Comparison of ENCODE assay signal across 8 mouse cellular contexts in the genomic region with DNA sequence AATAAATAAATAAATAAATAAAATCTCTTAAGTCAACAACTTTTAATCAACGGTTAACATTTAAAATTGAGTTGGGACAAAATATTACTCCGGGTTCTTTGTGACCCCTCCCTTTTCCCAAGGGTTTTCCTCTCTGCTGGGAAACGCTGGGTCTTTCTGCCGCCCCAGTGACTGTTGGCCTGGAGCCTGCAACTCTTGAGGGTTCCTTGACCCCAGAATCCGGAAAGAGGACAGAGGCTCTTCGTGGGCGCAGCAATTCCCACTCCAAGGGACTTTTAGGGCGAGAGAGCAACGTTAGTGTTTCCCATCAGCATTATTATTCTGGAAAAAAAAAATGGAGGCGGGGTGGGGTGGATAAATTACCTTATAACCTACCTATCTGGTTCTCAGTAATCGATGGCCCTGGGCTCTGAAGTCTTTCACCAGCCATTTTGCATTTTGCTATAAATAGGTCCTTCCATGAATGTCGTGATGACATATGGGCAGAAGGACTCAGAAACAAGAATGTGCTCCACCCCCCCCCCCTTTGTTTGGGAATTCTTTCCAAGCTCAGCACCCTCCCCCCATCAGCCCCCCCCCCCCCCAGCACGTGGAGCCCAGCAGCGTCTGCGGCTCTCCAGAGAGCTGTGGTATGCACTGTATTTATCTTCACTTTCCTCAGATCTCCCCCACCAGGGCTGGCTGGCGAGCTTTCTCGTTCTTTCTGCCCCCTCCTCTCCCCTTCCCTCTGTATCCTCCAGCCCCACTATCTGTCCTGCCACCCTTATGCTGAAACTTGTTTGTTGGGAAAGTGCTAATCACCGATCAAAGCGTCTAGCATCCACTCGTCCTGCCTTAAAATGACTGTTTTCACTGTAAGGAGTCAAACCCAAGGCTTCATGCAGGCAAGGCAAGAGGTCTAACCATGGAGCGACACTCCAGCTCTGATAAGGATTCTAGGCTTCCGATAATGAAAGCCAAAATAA. TPM values are rescaled to one million over a fixed set of nuclear protein-coding genes. Genes with fewer than 3 reads are reported as not detected.
DNase-seq lines count a peak whose midpoint lies in the region; ATAC-seq lines count a peak whose summit lies in the region.

No protein-coding gene starts in this region.

- H3K4me2 ChIP-seq in hindbrain, embryonic 14.5 days (replicated peaks): peak overlapping the region; percentile 51
- peak overlapping the region; percentile 82 for H3K4me2 ChIP-seq in liver, embryonic 11.5 days
- peak overlapping the region; percentile 57 for H3K4me2 ChIP-seq in neural tube, embryonic 12.5 days (replicated peaks)

- peak overlapping the region; percentile 69 for H3K4me3 ChIP-seq in megakaryocyte, embryonic 14.5 days (replicated peaks)
- H3K4me3 ChIP-seq in erythroblast, embryonic 14.5 days (replicated peaks): peak overlapping the region; percentile 59
- 0 out of 2 replicates have a peak overlapping the region, but pooled peaks have one; percentile 4 for H3K4me3 ChIP-seq in hindbrain, embryonic 14.5 days (replicated peaks; ENCODE audit: low read length)
- H3K4me3 ChIP-seq in liver, embryonic 11.5 days (ENCODE audit: low read depth, low read length): peak overlapping the region; percentile 40
- H3K4me3 ChIP-seq in neural tube, embryonic 12.5 days: peak overlapping the region; percentile 5; the same call in 1 of the 2 replicates

- H3K27ac ChIP-seq in hindbrain, embryonic 14.5 days: no peak overlapping the region
- peak overlapping the region; percentile 97 for H3K27ac ChIP-seq in liver, embryonic 11.5 days (ENCODE audit: low read depth, low read length)
- H3K27ac ChIP-seq in neural tube, embryonic 12.5 days: no peak overlapping the region

- peaks cover 9% of the 10 kb centered on the region for H3K27me3 ChIP-seq in megakaryocyte, embryonic 14.5 days (replicated peaks)
- no peaks in the 10 kb centered on the region for H3K27me3 ChIP-seq in erythroblast, embryonic 14.5 days (ENCODE audit: control insufficient read depth)
- no peaks in the 10 kb centered on the region for H3K27me3 ChIP-seq in hindbrain, embryonic 14.5 days (ENCODE audit: control insufficient read depth, insufficient read depth, low read length)
- no peaks in the 10 kb centered on the region for H3K27me3 ChIP-seq in liver, embryonic 11.5 days (replicated peaks; ENCODE audit: control insufficient read depth, insufficient read depth, low read length)
- no peaks in the 10 kb centered on the region for H3K27me3 ChIP-seq in neural tube, embryonic 12.5 days (replicated peaks)

- H3K9me3 ChIP-seq in megakaryocyte, embryonic 14.5 days: peaks cover 3% of the 10 kb centered on the region; the same call in 1 of the 2 replicates
- H3K9me3 ChIP-seq in erythroblast, embryonic 14.5 days (ENCODE audit: control insufficient read depth, low read length): peaks cover 3% of the 10 kb centered on the region
- no peaks in the 10 kb centered on the region for H3K9me3 ChIP-seq in hindbrain, embryonic 14.5 days (ENCODE audit: control insufficient read depth, low read length)
- no peaks in the 10 kb centered on the region for H3K9me3 ChIP-seq in liver, embryonic 11.5 days (ENCODE audit: control insufficient read depth, low read length)
- no peaks in the 10 kb centered on the region for H3K9me3 ChIP-seq in neural tube, embryonic 12.5 days

- 11% methylated on average over 20 of the region's 22 CpGs for WGBS in hindbrain, embryonic 14.5 days
- WGBS in liver, embryonic 11.5 days: 3% methylated on average over 20 of the region's 22 CpGs
- WGBS in neural tube, embryonic 12.5 days: 12% methylated on average over 22 of the region's 22 CpGs

- DNase-seq in hindbrain, embryonic 14.5 days (ENCODE audit: low spot score): no peak
- peak; percentile 71 for DNase-seq in liver, embryonic 11.5 days (ENCODE audit: low spot score)
- DNase-seq in urinary bladder, adult 2 months (ENCODE audit: low spot score): no peak
- DNase-seq in natural killer cell, adult 2 months (ENCODE audit: low spot score in 2 of 2): no peak

- no peak for ATAC-seq in megakaryocyte, adult 5-6 weeks (ENCODE audit: poor library complexity, severe bottlenecking)
- peak; percentile 53; the same call in 1 of the 2 replicates for ATAC-seq in hindbrain, embryonic 14.5 days (ENCODE audit: low FRiP score)
- ATAC-seq in liver, embryonic 11.5 days (replicated peaks; ENCODE audit: low FRiP score): peak; percentile 47
- ATAC-seq in neural tube, embryonic 12.5 days (ENCODE audit: low FRiP score, low read depth): peak; percentile 55; the same call in 1 of the 2 replicates

- no peaks in the 10 kb centered on the region for H3K36me3 ChIP-seq in megakaryocyte, embryonic 14.5 days (replicated peaks; ENCODE audit: low read length)
- peaks cover 38% of the 10 kb centered on the region for H3K36me3 ChIP-seq in erythroblast, embryonic 14.5 days (ENCODE audit: control insufficient read depth)
- H3K36me3 ChIP-seq in hindbrain, embryonic 14.5 days (replicated peaks; ENCODE audit: control insufficient read depth, insufficient read depth): no peaks in the 10 kb centered on the region
- H3K36me3 ChIP-seq in liver, embryonic 11.5 days (ENCODE audit: control insufficient read depth, insufficient read depth, low read length): no peaks in the 10 kb centered on the region
- no peaks in the 10 kb centered on the region for H3K36me3 ChIP-seq in neural tube, embryonic 12.5 days

- H3K4me1 ChIP-seq in megakaryocyte, embryonic 14.5 days: peaks cover 24% of the 10 kb centered on the region
- H3K4me1 ChIP-seq in erythroblast, embryonic 14.5 days (ENCODE audit: control insufficient read depth): peaks cover 92% of the 10 kb centered on the region
- peaks cover 9% of the 10 kb centered on the region for H3K4me1 ChIP-seq in hindbrain, embryonic 14.5 days (replicated peaks; ENCODE audit: control insufficient read depth, insufficient read depth, low read length)
- H3K4me1 ChIP-seq in liver, embryonic 11.5 days (replicated peaks; ENCODE audit: control insufficient read depth, insufficient read depth, low read length): peaks cover 21% of the 10 kb centered on the region
- peaks cover 15% of the 10 kb centered on the region for H3K4me1 ChIP-seq in neural tube, embryonic 12.5 days

- no peak overlapping the region; the same call in 1 of the 2 replicates for H3K9ac ChIP-seq in hindbrain, embryonic 14.5 days
- peak overlapping the region; percentile 65 for H3K9ac ChIP-seq in liver, embryonic 11.5 days (ENCODE audit: low read depth, low read length)
- 0 out of 2 replicates have a peak overlapping the region, but pooled peaks have one; percentile 29 for H3K9ac ChIP-seq in neural tube, embryonic 12.5 days

RNA-seq across cellular contexts. Expression of a gene that starts 32.6 kb away (rescaled TPM):
- not detected in 2 replicates for polyA plus RNA-seq in megakaryocyte, embryonic 14.5 days (2012; ENCODE audit: insufficient read depth, low replicate concordance)
- 0.11 TPM in 1 of 2 replicates, not detected in the other for total RNA-seq in megakaryocyte, adult 5-6 weeks (2015)
- total RNA-seq in megakaryocyte, adult 5-6 weeks (2017): 0.15 TPM in 1 of 2 replicates, not detected in the other
- 0.08 and 0.10 TPM in 2 replicates for polyA plus RNA-seq in erythroblast, embryonic 14.5 days (2012)
- 10.6 TPM in 2 replicates for polyA plus RNA-seq in hindbrain, embryonic 14.5 days (2014; fragmentation: Nextera tagmentation; extraction: Ambion mirVana)
- polyA plus RNA-seq in liver, embryonic 11.5 days (2014; fragmentation: Nextera tagmentation; extraction: Ambion mirVana): 0.21 and 0.52 TPM in 2 replicates
- polyA plus RNA-seq in neural tube, embryonic 12.5 days (2016; fragmentation: Nextera tagmentation; extraction: Ambion mirVana): 1.5 and 1.6 TPM in 2 replicates
- 5.4 and 11.1 TPM in 2 replicates for polyA plus RNA-seq in urinary bladder, adult 2 months (2012; rRNA removed)

RNA-seq across cellular contexts. Expression of a gene that starts 33.8 kb away (rescaled TPM):
- 3.3 and 5.8 TPM in 2 replicates for polyA plus RNA-seq in megakaryocyte, embryonic 14.5 days (2012; ENCODE audit: insufficient read depth, low replicate concordance)
- total RNA-seq in megakaryocyte, adult 5-6 weeks (2015): 10.3 and 12.6 TPM in 2 replicates
- total RNA-seq in megakaryocyte, adult 5-6 weeks (2017): 4.2 and 5.2 TPM in 2 replicates
- polyA plus RNA-seq in erythroblast, embryonic 14.5 days (2012): 1.2 TPM in 2 replicates
- 38.9 and 39.1 TPM in 2 replicates for polyA plus RNA-seq in hindbrain, embryonic 14.5 days (2014; fragmentation: Nextera tagmentation; extraction: Ambion mirVana)
- polyA plus RNA-seq in liver, embryonic 11.5 days (2014; fragmentation: Nextera tagmentation; extraction: Ambion mirVana): 30.0 and 34.3 TPM in 2 replicates
- polyA plus RNA-seq in neural tube, embryonic 12.5 days (2016; fragmentation: Nextera tagmentation; extraction: Ambion mirVana): 21.0 and 22.9 TPM in 2 replicates
- polyA plus RNA-seq in urinary bladder, adult 2 months (2012; rRNA removed): 20.0 and 30.4 TPM in 2 replicates

RNA-seq across cellular contexts. Expression of a gene that starts 33.8 kb away (rescaled TPM):
- 0.65 and 0.95 TPM in 2 replicates for polyA plus RNA-seq in megakaryocyte, embryonic 14.5 days (2012; ENCODE audit: insufficient read depth, low replicate concordance)
- 1.6 and 2.4 TPM in 2 replicates for total RNA-seq in megakaryocyte, adult 5-6 weeks (2015)
- total RNA-seq in megakaryocyte, adult 5-6 weeks (2017): 1.4 and 4.3 TPM in 2 replicates
- 0.04 and 0.05 TPM in 2 replicates for polyA plus RNA-seq in erythroblast, embryonic 14.5 days (2012)
- 11.1 and 13.6 TPM in 2 replicates for polyA plus RNA-seq in hindbrain, embryonic 14.5 days (2014; fragmentation: Nextera tagmentation; extraction: Ambion mirVana)
- 25.0 and 26.8 TPM in 2 replicates for polyA plus RNA-seq in liver, embryonic 11.5 days (2014; fragmentation: Nextera tagmentation; extraction: Ambion mirVana)
- 12.0 and 12.8 TPM in 2 replicates for polyA plus RNA-seq in neural tube, embryonic 12.5 days (2016; fragmentation: Nextera tagmentation; extraction: Ambion mirVana)
- 9.6 and 11.9 TPM in 2 replicates for polyA plus RNA-seq in urinary bladder, adult 2 months (2012; rRNA removed)

Comparison
In these comparisons a context has a peak if more than half of its experiments do, and no peak if none do; other contexts are left out.
1. H3K4me3 ChIP-seq: peak in every context shown above with its lines; median percentile 69 in megakaryocyte, embryonic 14.5 days; 59 in erythroblast, embryonic 14.5 days; 40 in liver, embryonic 11.5 days; 5 in neural tube, embryonic 12.5 days; 4 in hindbrain, embryonic 14.5 days.